Comparison of ENCODE assay signal across 11 mouse cellular contexts in the genomic region with DNA sequence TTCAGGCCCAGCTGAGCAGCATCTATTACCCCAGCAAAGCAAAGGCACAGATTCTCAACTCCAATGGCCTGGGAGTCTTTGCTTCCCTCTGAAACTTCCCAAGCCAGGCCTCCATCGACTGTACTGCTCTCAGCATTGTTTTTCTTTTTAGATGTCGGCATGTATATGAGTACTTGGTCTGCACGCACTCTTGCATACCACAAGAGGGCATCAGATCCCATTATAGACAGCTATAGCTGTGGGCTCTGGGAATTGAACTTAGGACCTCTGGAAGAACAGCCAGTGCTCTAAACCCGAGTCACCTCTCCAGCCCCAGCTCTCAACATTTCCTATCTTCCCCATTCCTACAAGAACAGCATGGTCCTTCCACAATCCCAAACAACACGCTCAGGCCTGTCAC. TPM values are rescaled to one million over a fixed set of nuclear protein-coding genes. Genes with fewer than 3 reads are reported as not detected.
A peak's percentile ranks its signal among the peaks of the same experiment; 100 is the strongest.
DNase-seq lines count a peak whose midpoint lies in the region; ATAC-seq and TF ChIP-seq lines count a peak whose summit lies in the region.
"Had no signal": no experiment of that assay in that cellular context is flagged by ENCODE, and none has a peak within 500 bp of the region (broad histone marks: within the 10 kb centered on the region; RNA-seq: fewer than 3 reads in every experiment).

No protein-coding gene starts in this region.

- peak; percentile 72 for TF ChIP-seq CTCF in intestine, postnatal 0 days (IDR thresholded peaks at IDR 0.05; ENCODE audit: low read depth)
- peak; percentile 41 for TF ChIP-seq CTCF in lung, postnatal 0 days (IDR thresholded peaks at IDR 0.05)
- no peak for TF ChIP-seq CTCF in lung, adult 2 months (IDR thresholded peaks at IDR 0.05; ENCODE audit: insufficient read depth, low read length)

- no peaks in the 10 kb centered on the region for H3K27me3 ChIP-seq in intestine, postnatal 0 days (replicated peaks; ENCODE audit: control insufficient read depth, insufficient read depth, low read length)
- no peaks in the 10 kb centered on the region for H3K27me3 ChIP-seq in intestine, embryonic 16.5 days (replicated peaks; ENCODE audit: control insufficient read depth, insufficient read depth, low read length)
- H3K27me3 ChIP-seq in lung, postnatal 0 days (replicated peaks; ENCODE audit: insufficient read depth, low read length) = no peaks in the 10 kb centered on the region

- H3K4me3 ChIP-seq in intestine, postnatal 0 days (ENCODE audit: low read depth, low read length) = no peak overlapping the region
- H3K4me3 ChIP-seq in intestine, embryonic 16.5 days (ENCODE audit: low read length) = no peak overlapping the region
- no peak overlapping the region for H3K4me3 ChIP-seq in lung, postnatal 0 days (ENCODE audit: low read depth, low read length)
- no peak overlapping the region for H3K4me3 ChIP-seq in lung, adult 2 months (replicated peaks; ENCODE audit: extremely low read depth, low read depth, low read length)

- H3K9ac ChIP-seq in intestine, postnatal 0 days (ENCODE audit: low read depth, low read length) = no peak overlapping the region
- H3K9ac ChIP-seq in intestine, embryonic 16.5 days (ENCODE audit: low read depth, low read length) = no peak overlapping the region
- no peak overlapping the region for H3K9ac ChIP-seq in lung, postnatal 0 days (replicated peaks; ENCODE audit: low read depth)

- DNase-seq in lung, postnatal 0 days (ENCODE audit: low spot score) = no peak
- no peak for DNase-seq in lung, adult 2 months
- peak; percentile 66 for DNase-seq in ES-CJ7 (ENCODE audit: low read depth, low spot score)
- DNase-seq in induced T-regulatory cell, adult 2 months (ENCODE audit: low read depth) = peak; percentile 23
- no peak for DNase-seq in cerebellum, adult 11 months
- DNase-seq: cerebellum, postnatal 10 days; heart, postnatal 4 days had no signal

- H3K4me1 ChIP-seq in intestine, postnatal 0 days (replicated peaks; ENCODE audit: control insufficient read depth, insufficient read depth, low read length) = no peaks in the 10 kb centered on the region
- H3K4me1 ChIP-seq in intestine, embryonic 16.5 days (ENCODE audit: control insufficient read depth, insufficient read depth, low read length) = 0 out of 2 replicates have a peak, but pooled peaks cover 3% of the 10 kb centered on the region
- H3K4me1 ChIP-seq in lung, postnatal 0 days (ENCODE audit: insufficient read depth, low read depth, low read length) = no peaks in the 10 kb centered on the region
- no peaks in the 10 kb centered on the region for H3K4me1 ChIP-seq in lung, adult 2 months (ENCODE audit: control insufficient read depth, insufficient read depth, low read length)

- H3K4me2 ChIP-seq in intestine, postnatal 0 days (replicated peaks; ENCODE audit: low read depth) = no peak overlapping the region
- H3K4me2 ChIP-seq in intestine, embryonic 16.5 days (ENCODE audit: low read depth, low read length) = no peak overlapping the region
- H3K4me2 ChIP-seq in lung, postnatal 0 days (replicated peaks; ENCODE audit: low read depth, low read length) = no peak overlapping the region
- H3K4me2 ChIP-seq: midbrain, embryonic 11.5 days had no signal

- WGBS in intestine, postnatal 0 days = 80% methylated on average over 5 of the region's 5 CpGs
- 84% methylated on average over 5 of the region's 5 CpGs for WGBS in intestine, embryonic 16.5 days
- WGBS in lung, postnatal 0 days = 75% methylated on average over 5 of the region's 5 CpGs
- 84% methylated on average over 5 of the region's 5 CpGs for WGBS in lung, adult 2 months

- H3K36me3 ChIP-seq in intestine, postnatal 0 days (ENCODE audit: control insufficient read depth, insufficient read depth) = no peaks in the 10 kb centered on the region; the same call in 1 of the 2 replicates
- no peaks in the 10 kb centered on the region for H3K36me3 ChIP-seq in intestine, embryonic 16.5 days (ENCODE audit: control insufficient read depth, insufficient read depth, low read length)
- H3K36me3 ChIP-seq in lung, postnatal 0 days (ENCODE audit: insufficient read depth, low read length) = no peaks in the 10 kb centered on the region

- H3K9me3 ChIP-seq in intestine, postnatal 0 days (ENCODE audit: control insufficient read depth) = no peaks in the 10 kb centered on the region
- no peaks in the 10 kb centered on the region for H3K9me3 ChIP-seq in intestine, embryonic 16.5 days (ENCODE audit: control insufficient read depth, low read length)
- H3K9me3 ChIP-seq in lung, postnatal 0 days (ENCODE audit: low read length) = no peaks in the 10 kb centered on the region

- ATAC-seq in intestine, postnatal 0 days = no peak
- ATAC-seq in intestine, embryonic 16.5 days = no peak
- no peak for ATAC-seq in lung, postnatal 0 days

- TF ChIP-seq EP300 in lung, postnatal 0 days (IDR thresholded peaks at IDR 0.05) = no peak

- H3K27ac ChIP-seq in intestine, postnatal 0 days (ENCODE audit: low read depth, low read length) = no peak overlapping the region
- no peak overlapping the region for H3K27ac ChIP-seq in intestine, embryonic 16.5 days (ENCODE audit: low read length)
- no peak overlapping the region for H3K27ac ChIP-seq in lung, postnatal 0 days (ENCODE audit: low read length)

- no peak for TF ChIP-seq POLR2A in lung, adult 2 months (IDR thresholded peaks at IDR 0.05; ENCODE audit: borderline replicate concordance, extremely low read depth, low read depth, low read length)

RNA-seq across cellular contexts. Expression of gene Mfsd4b4, which starts 2.5 kb away (rescaled TPM):
- polyA plus RNA-seq in intestine, postnatal 0 days (2015; fragmentation: Nextera tagmentation; extraction: Ambion mirVana) = 1.7 and 1.9 TPM in 2 replicates
- polyA plus RNA-seq in intestine, embryonic 16.5 days (2015; fragmentation: Nextera tagmentation; extraction: Ambion mirVana) = 2.7 and 2.8 TPM in 2 replicates
- 2.7 and 3.3 TPM in 2 replicates for polyA plus RNA-seq in lung, postnatal 0 days (2015; fragmentation: Nextera tagmentation; extraction: Ambion mirVana)
- 1.8 and 2.9 TPM in 2 replicates for polyA plus RNA-seq in lung, adult 2 months (2012; rRNA removed)

RNA-seq across cellular contexts. Expression of gene Mfsd4b2, which starts 30.2 kb away (rescaled TPM):
- 2.4 and 2.9 TPM in 2 replicates for polyA plus RNA-seq in intestine, postnatal 0 days (2015; fragmentation: Nextera tagmentation; extraction: Ambion mirVana)
- 1.8 TPM in 2 replicates for polyA plus RNA-seq in intestine, embryonic 16.5 days (2015; fragmentation: Nextera tagmentation; extraction: Ambion mirVana)
- not detected in 2 replicates for polyA plus RNA-seq in lung, postnatal 0 days (2015; fragmentation: Nextera tagmentation; extraction: Ambion mirVana)
- not detected in 2 replicates for polyA plus RNA-seq in lung, adult 2 months (2012; rRNA removed)
- polyA plus RNA-seq: embryonic facial prominence, embryonic 11.5 days; midbrain, embryonic 11.5 days had no signal

Comparison
In these comparisons a context has a peak if more than half of its experiments do, and no peak if none do; other contexts are left out.
1. DNase-seq: peak in ES-CJ7 (single experiment) and induced T-regulatory cell, adult 2 months (single experiment); none in lung, postnatal 0 days (single experiment), lung, adult 2 months (single experiment) and cerebellum, adult 11 months (single experiment).